ENCODE assay signal across 8 mouse cellular contexts in the genomic region with DNA sequence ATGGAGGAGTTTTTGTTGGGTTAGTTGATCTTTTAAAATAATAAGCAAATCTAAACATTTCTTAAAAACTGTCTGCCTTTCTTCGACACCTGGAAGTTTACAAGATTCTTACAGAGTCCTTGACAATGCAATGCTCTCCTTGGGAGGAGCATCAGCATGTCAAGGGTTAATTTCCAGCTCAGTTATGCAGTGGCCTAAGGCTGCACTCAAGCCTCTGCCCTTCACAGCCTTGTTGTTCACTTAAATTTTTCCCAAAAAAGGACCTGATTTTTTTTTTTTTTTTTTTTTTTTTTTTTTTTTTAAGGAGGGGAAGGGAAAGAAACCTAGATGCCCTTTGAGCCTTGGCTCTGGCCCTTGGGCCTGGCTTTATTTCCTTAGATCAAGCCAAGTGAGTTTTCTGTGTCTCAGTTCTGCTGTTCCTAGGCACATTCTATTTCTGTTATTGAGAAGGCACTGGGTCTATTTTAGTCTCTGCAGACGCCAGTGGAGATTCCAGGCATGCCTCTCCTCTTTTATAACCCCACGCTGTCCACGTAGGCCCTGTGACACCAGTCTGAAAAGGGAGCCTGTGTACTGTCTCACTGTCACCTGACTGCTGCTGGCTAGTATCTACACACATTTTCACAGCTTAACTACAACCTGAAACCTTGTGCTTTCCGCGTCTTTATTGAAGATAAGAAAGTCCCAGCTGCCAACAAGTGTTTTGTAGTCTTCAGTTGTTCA. TPM values are rescaled to one million over a fixed set of nuclear protein-coding genes. Genes with fewer than 3 reads are reported as not detected.
DNase-seq lines count a peak whose midpoint lies in the region; ATAC-seq and TF ChIP-seq lines count a peak whose summit lies in the region.

No protein-coding gene starts in this region.

- no peak overlapping the region for H3K9ac ChIP-seq in heart, postnatal 0 days (replicated peaks; ENCODE audit: low read depth, low read length)
- H3K9ac ChIP-seq in lung, embryonic 14.5 days, result no peak overlapping the region
- H3K9ac ChIP-seq in hindbrain, embryonic 11.5 days (ENCODE audit: low read depth, low read length), result no peak overlapping the region

- TF ChIP-seq EP300 in heart, postnatal 0 days (IDR thresholded peaks at IDR 0.05; ENCODE audit: low read depth), result peak; percentile 96

- no peaks in the 10 kb centered on the region for H3K27me3 ChIP-seq in heart, postnatal 0 days (ENCODE audit: control insufficient read depth, insufficient read depth, low read length)
- no peaks in the 10 kb centered on the region for H3K27me3 ChIP-seq in lung, embryonic 14.5 days (ENCODE audit: insufficient read depth, low read length)
- H3K27me3 ChIP-seq in hindbrain, embryonic 11.5 days (ENCODE audit: control insufficient read depth, insufficient read depth, low read length), result no peaks in the 10 kb centered on the region

- no peak for TF ChIP-seq CTCF in heart, postnatal 0 days (IDR thresholded peaks at IDR 0.05; ENCODE audit: low read depth)
- TF ChIP-seq CTCF in lung, embryonic 14.5 days (IDR thresholded peaks at IDR 0.05; ENCODE audit: low read depth), result no peak

- peak; percentile 47 for DNase-seq in embryo, embryonic 10 days (ENCODE audit: low spot score)
- no peak for DNase-seq in embryo, embryonic 9.5 days (ENCODE audit: extremely low spot score)
- DNase-seq in embryo, embryonic 10.5 days (ENCODE audit: low spot score), result peak; percentile 25
- DNase-seq in heart, postnatal 0 days (ENCODE audit: low spot score), result peak; percentile 97
- peak; percentile 61 for DNase-seq in lung, embryonic 14.5 days
- DNase-seq in urinary bladder, adult 18-20 months (ENCODE audit: low spot score in 2 of 2), result no peak
- DNase-seq in retina, embryonic 14.5 days (ENCODE audit: low spot score), result no peak
- no peak for DNase-seq in hindbrain, embryonic 11.5 days (ENCODE audit: low spot score)

- 19% methylated on average over 6 of the region's 6 CpGs for WGBS in heart, postnatal 0 days
- 26% methylated on average over 6 of the region's 6 CpGs for WGBS in lung, embryonic 14.5 days
- WGBS in hindbrain, embryonic 11.5 days, result 72% methylated on average over 6 of the region's 6 CpGs

- peak; percentile 91 for ATAC-seq in heart, postnatal 0 days (ENCODE audit: insufficient read depth, low read depth)
- no peak for ATAC-seq in lung, embryonic 14.5 days (ENCODE audit: insufficient read depth)
- no peak for ATAC-seq in hindbrain, embryonic 11.5 days (ENCODE audit: low FRiP score)

- peak overlapping the region; percentile 98 for H3K27ac ChIP-seq in heart, postnatal 0 days (ENCODE audit: low read depth)
- peak overlapping the region; percentile 87 for H3K27ac ChIP-seq in lung, embryonic 14.5 days (ENCODE audit: low read depth)
- H3K27ac ChIP-seq in hindbrain, embryonic 11.5 days (ENCODE audit: low read depth, low read length), result no peak overlapping the region

- H3K9me3 ChIP-seq in heart, postnatal 0 days (replicated peaks; ENCODE audit: control insufficient read depth, low read length), result no peaks in the 10 kb centered on the region
- no peaks in the 10 kb centered on the region for H3K9me3 ChIP-seq in lung, embryonic 14.5 days (ENCODE audit: low read depth, low read length)
- no peaks in the 10 kb centered on the region for H3K9me3 ChIP-seq in hindbrain, embryonic 11.5 days (ENCODE audit: control insufficient read depth, low read length)

- peaks cover 21% of the 10 kb centered on the region for H3K4me1 ChIP-seq in heart, postnatal 0 days (ENCODE audit: control insufficient read depth, insufficient read depth)
- peaks cover 20% of the 10 kb centered on the region for H3K4me1 ChIP-seq in lung, embryonic 14.5 days (ENCODE audit: insufficient read depth)
- H3K4me1 ChIP-seq in hindbrain, embryonic 11.5 days (replicated peaks; ENCODE audit: control insufficient read depth, insufficient read depth, low read length), result no peaks in the 10 kb centered on the region

- H3K36me3 ChIP-seq in heart, postnatal 0 days (replicated peaks; ENCODE audit: control insufficient read depth, insufficient read depth, low read length), result no peaks in the 10 kb centered on the region
- H3K36me3 ChIP-seq in lung, embryonic 14.5 days (ENCODE audit: insufficient read depth), result no peaks in the 10 kb centered on the region
- H3K36me3 ChIP-seq in hindbrain, embryonic 11.5 days (ENCODE audit: control insufficient read depth, insufficient read depth, low read length), result no peaks in the 10 kb centered on the region

- no peak overlapping the region for H3K4me2 ChIP-seq in heart, postnatal 0 days (ENCODE audit: low read depth, low read length)
- H3K4me2 ChIP-seq in lung, embryonic 14.5 days, result no peak overlapping the region
- H3K4me2 ChIP-seq in hindbrain, embryonic 11.5 days (replicated peaks; ENCODE audit: low read depth, low read length), result no peak overlapping the region

- no peak overlapping the region for H3K4me3 ChIP-seq in heart, postnatal 0 days (ENCODE audit: low read depth, low read length)
- H3K4me3 ChIP-seq in lung, embryonic 14.5 days (ENCODE audit: low read depth, low read length), result no peak overlapping the region
- H3K4me3 ChIP-seq in hindbrain, embryonic 11.5 days (ENCODE audit: low read depth, low read length), result no peak overlapping the region

RNA-seq across cellular contexts. Expression of a gene that starts 36.0 kb away (rescaled TPM):
- total RNA-seq in heart, postnatal 0 days (2014; rRNA removed; ENCODE audit: low replicate concordance), result 6.8 and 9.8 TPM in 2 replicates
- 8.7 and 9.0 TPM in 2 replicates for polyA plus RNA-seq in heart, postnatal 0 days (2015; fragmentation: Nextera tagmentation; extraction: Ambion mirVana)
- polyA plus RNA-seq in lung, embryonic 14.5 days (2014; fragmentation: Nextera tagmentation; extraction: Ambion mirVana), result 18.1 and 20.3 TPM in 2 replicates
- polyA plus RNA-seq in hindbrain, embryonic 11.5 days (2014; fragmentation: Nextera tagmentation; extraction: Ambion mirVana), result 19.4 and 21.4 TPM in 2 replicates

RNA-seq across cellular contexts. Expression of a gene that starts 38.1 kb away (rescaled TPM):
- total RNA-seq in heart, postnatal 0 days (2014; rRNA removed; ENCODE audit: low replicate concordance), result 32.1 and 88.6 TPM in 2 replicates
- 314 and 316 TPM in 2 replicates for polyA plus RNA-seq in heart, postnatal 0 days (2015; fragmentation: Nextera tagmentation; extraction: Ambion mirVana)
- polyA plus RNA-seq in lung, embryonic 14.5 days (2014; fragmentation: Nextera tagmentation; extraction: Ambion mirVana), result 72.6 and 80.5 TPM in 2 replicates
- polyA plus RNA-seq in hindbrain, embryonic 11.5 days (2014; fragmentation: Nextera tagmentation; extraction: Ambion mirVana), result 5.4 and 6.1 TPM in 2 replicates

RNA-seq across cellular contexts. Expression of a gene that starts 42.0 kb away (rescaled TPM):
- 16.6 and 21.7 TPM in 2 replicates for total RNA-seq in heart, postnatal 0 days (2014; rRNA removed; ENCODE audit: low replicate concordance)
- polyA plus RNA-seq in heart, postnatal 0 days (2015; fragmentation: Nextera tagmentation; extraction: Ambion mirVana), result 16.4 and 17.2 TPM in 2 replicates
- polyA plus RNA-seq in lung, embryonic 14.5 days (2014; fragmentation: Nextera tagmentation; extraction: Ambion mirVana), result 57.4 and 59.0 TPM in 2 replicates
- 73.6 and 74.8 TPM in 2 replicates for polyA plus RNA-seq in hindbrain, embryonic 11.5 days (2014; fragmentation: Nextera tagmentation; extraction: Ambion mirVana)

Comparison
In these comparisons a context has a peak if more than half of its experiments do, and no peak if none do; other contexts are left out.
1. DNase-seq: peak in embryo, embryonic 10 days (single experiment), embryo, embryonic 10.5 days (single experiment), heart, postnatal 0 days (single experiment) and lung, embryonic 14.5 days (single experiment); none in embryo, embryonic 9.5 days (single experiment), urinary bladder, adult 18-20 months (0 of 2), retina, embryonic 14.5 days (single experiment) and hindbrain, embryonic 11.5 days (single experiment).
2. RNA of a gene that starts 38.1 kb away (polyA plus RNA-seq): 314 to 316 TPM in heart, postnatal 0 days and 72.6 to 80.5 TPM in lung, embryonic 14.5 days; 5.4 to 6.1 TPM in hindbrain, embryonic 11.5 days; every median in the first group is over 10 times any median in the second.